Mouse (Mus musculus) stomach, embryonic 15.5 days (tissue): ENCODE measurements around the gene Plekhm3. TPM values are rescaled to one million over a fixed set of nuclear protein-coding genes. Genes with fewer than 3 reads are reported as not detected.
"Not testable (repeated sequence)": the region's sequence is repeated elsewhere in the genome, so short reads cannot be mapped to it uniquely, and the experiment has no call there.

Experiments
- ATAC-seq: fragments of 200-750 bp; cut with Nextera tagmentation; 2 replicates; pipeline ENCODE4 v1.8.0; 2017; ENCODE audit warnings: low read depth, moderate number of reproducible peaks, moderate TSS enrichment; ENCODE audit not compliant: insufficient read depth, low FRiP score
- H3K27ac ChIP-seq: fragments of 300-500 bp; sonication (generic); 2 replicates; pipeline ENCODE4 v1.5.1; 2015; ENCODE audit warnings: mild to moderate bottlenecking, inconsistent platforms
- H3K27me3 ChIP-seq: fragments of 300-500 bp; sonication (generic); replicated peaks from 2 replicates; pipeline ENCODE4 v1.6.1; 2015; ENCODE audit warnings: inconsistent platforms
- H3K36me3 ChIP-seq: fragments of 300-500 bp; sonication (generic); 2 replicates; pipeline ENCODE4 v1.6.1; 2015; ENCODE audit warnings: inconsistent platforms
- H3K4me1 ChIP-seq: fragments of 300-500 bp; sonication (generic); 2 replicates; pipeline ENCODE4 v1.6.1; 2015; ENCODE audit warnings: inconsistent platforms
- H3K4me2 ChIP-seq: fragments of 300-500 bp; sonication (generic); 2 replicates; pipeline ENCODE4 v1.6.1; 2015; ENCODE audit warnings: mild to moderate bottlenecking, inconsistent platforms
- H3K4me3 ChIP-seq: fragments of 300-500 bp; sonication (generic); replicated peaks from 2 replicates; pipeline ENCODE4 v1.5.1; 2015; ENCODE audit warnings: inconsistent platforms
- H3K9ac ChIP-seq: fragments of 300-500 bp; sonication (generic); 2 replicates; pipeline ENCODE4 v1.6.1; 2015; ENCODE audit warnings: inconsistent platforms
- H3K9me3 ChIP-seq: fragments of 300-500 bp; sonication (generic); 2 replicates; pipeline ENCODE4 v1.6.1; 2016; ENCODE audit warnings: inconsistent platforms
- WGBS: fragments of 180-500 bp; shearing (Covaris S2); methylation state at CpG from one replicate; pipeline ENCODE4 v1.1.7; 2015; 5-methylcytosine and 5-hydroxymethylcytosine counted together
- polyA plus RNA-seq: library from polyadenylated mRNA; unstranded; fragments of >200 nt; fragmentation: Nextera tagmentation; extraction: Ambion mirVana; gene quantifications from 2 replicates; pipeline ENCODE4 v1.2.1, GENCODE M21; 2015

The Plekhm3 gene
- polyA plus RNA-seq = 5.7 and 7.4 TPM in 2 replicates

DNA sequence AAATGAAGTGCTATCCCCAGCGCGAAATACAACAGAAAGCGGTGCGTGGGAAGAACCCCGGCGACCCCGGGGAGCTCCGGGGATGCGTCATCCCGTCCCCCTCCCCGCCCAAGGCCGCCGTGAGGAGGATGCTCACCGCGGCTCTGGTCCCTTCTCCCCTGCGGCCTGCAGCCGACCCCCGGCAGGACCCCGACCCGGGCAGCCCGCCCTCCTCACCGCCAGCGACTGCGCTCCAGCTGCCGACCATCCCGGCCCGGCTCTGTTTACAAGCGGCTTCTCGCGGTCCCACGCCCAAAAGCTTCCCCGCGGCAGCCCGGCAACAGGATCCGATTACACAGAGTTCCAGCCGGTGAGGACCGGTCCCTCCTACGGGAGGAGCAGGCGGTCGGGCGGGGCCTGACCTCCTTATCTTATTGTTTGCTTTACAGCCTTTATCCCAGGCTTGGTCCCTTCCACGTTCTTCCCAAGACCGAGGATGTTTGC, at the start of gene Plekhm3:
Plekhm3 (minus strand) TSS at position 346 of the 483 bp plus-strand sequence.
- peaks cover 4% of the 10 kb centered on the region for H3K4me1 ChIP-seq
- H3K27me3 ChIP-seq = no peaks in the 10 kb centered on the region
- under 1% methylated on average over 43 of the region's 43 CpGs for WGBS
- H3K36me3 ChIP-seq = no peaks in the 10 kb centered on the region
- H3K27ac ChIP-seq = peak within 1 kb of the TSS; percentile 51; the same call in 1 of the 2 replicates
- peak within 1 kb of the TSS; percentile 65 for H3K4me2 ChIP-seq
- peak; percentile 86; the same call in 1 of the 2 replicates for ATAC-seq
- peak within 1 kb of the TSS; percentile 74; the same call in 1 of the 2 replicates for H3K9ac ChIP-seq
- no peaks in the 10 kb centered on the region for H3K9me3 ChIP-seq
- H3K4me3 ChIP-seq = peak within 1 kb of the TSS; percentile 91

DNA sequence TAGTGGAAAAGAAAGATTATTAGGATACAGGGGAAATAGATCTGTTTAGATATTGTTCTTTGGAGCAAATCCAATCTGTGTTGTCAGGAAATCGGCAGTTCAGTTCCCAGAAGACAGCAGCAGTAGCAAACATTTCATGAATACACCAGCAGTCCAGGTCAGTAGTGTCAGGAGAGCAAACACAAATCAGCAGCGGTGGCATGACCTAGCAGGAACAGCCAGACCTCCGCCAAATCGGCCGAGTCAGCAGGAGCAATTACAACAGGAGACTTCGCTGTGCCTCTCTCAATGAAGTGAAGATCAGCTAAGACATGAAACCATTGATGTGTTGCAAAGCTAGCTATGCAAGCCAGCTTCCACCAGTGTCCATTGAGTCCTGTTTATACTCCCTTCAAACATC, 49.0 kb upstream of the Plekhm3 start:
- WGBS = 77% methylated on average over 6 of the region's 6 CpGs
- H3K4me2 ChIP-seq = no peak overlapping the region
- H3K36me3 ChIP-seq = no peaks in the 10 kb centered on the region

GRCm38 (mm10) chr1:65004526-65004925, 47.9 kb upstream of the Plekhm3 start:
- Histone ChIP-seq H3K4me3 (no peak overlapping the region), H3K9me3 (no peaks in the 10 kb centered on the region), H3K9ac (no peak overlapping the region), H3K36me3 (no peaks in the 10 kb centered on the region), H3K27ac (no peak overlapping the region), H3K27me3 (no peaks in the 10 kb centered on the region), H3K4me2 (no peak overlapping the region), H3K4me1 (no peaks in the 10 kb centered on the region)
- no peak for ATAC-seq
- WGBS = 70% methylated on average over 4 of the region's 4 CpGs

More for the DNA sequence above, 49.0 kb upstream of the Plekhm3 start:
- no peaks in the 10 kb centered on the region for H3K27me3 ChIP-seq
- no peak for ATAC-seq
- H3K4me3 ChIP-seq = no peak overlapping the region
- H3K9ac ChIP-seq = no peak overlapping the region
- no peaks in the 10 kb centered on the region for H3K4me1 ChIP-seq
- no peaks in the 10 kb centered on the region for H3K9me3 ChIP-seq
- no peak overlapping the region for H3K27ac ChIP-seq

DNA sequence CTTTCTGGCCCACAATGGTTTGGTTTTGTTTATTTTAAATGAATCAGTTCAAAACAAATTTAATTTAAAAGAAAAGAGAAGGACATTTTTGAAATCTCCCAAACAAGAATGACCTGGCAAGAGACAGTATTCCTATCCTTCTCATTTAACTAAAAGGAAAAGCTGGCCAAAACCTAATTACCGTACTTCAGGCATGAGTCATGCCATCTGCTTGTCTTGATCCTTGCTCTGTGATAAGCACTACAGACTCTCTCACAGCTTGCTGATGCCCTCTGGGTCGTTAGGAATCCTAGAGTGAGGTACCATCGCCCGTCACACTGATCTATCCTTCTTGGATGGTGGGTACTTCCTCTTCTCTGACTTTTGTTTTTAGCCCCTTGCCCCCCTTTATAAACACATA, 36.6 kb upstream of the Plekhm3 start:
- Histone ChIP-seq H3K9me3 (no peaks in the 10 kb centered on the region), H3K4me1 (no peaks in the 10 kb centered on the region), H3K36me3 (no peaks in the 10 kb centered on the region), H3K4me2 (no peak overlapping the region), H3K27ac (no peak overlapping the region), H3K9ac (no peak overlapping the region), H3K4me3 (no peak overlapping the region), H3K27me3 (no peaks in the 10 kb centered on the region)
- 64% methylated on average over 4 of the region's 4 CpGs for WGBS
- no peak for ATAC-seq

DNA sequence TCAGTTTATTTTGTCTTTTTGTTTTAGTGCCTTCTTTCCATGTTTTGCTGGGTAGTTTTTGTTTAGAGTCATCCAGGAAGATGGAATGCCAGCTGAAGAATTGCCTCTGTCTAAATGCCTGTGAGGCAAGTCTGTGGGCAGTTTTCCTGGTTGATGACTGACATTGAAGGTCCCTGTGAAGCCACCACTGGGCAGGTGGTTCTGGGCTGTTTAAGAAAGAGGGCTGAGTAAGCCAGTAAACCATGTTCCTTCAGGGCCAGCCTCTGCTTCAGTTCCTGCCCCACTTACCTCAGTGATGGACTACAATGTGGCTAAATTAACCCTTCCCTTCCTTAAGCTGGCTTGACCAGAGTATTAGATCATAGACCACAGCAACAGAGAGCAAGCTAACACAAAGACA, 31.6 kb upstream of the Plekhm3 start:
- H3K27me3 ChIP-seq = no peaks in the 10 kb centered on the region
- no peak for ATAC-seq

GRCm38 (mm10) chr1:64986120-64986519, 29.5 kb upstream of the Plekhm3 start:
- H3K27me3 ChIP-seq = no peaks in the 10 kb centered on the region
- ATAC-seq = no peak
- WGBS = 40% methylated on average over 7 of the region's 7 CpGs

More for the DNA sequence above, 31.6 kb upstream of the Plekhm3 start:
- Histone ChIP-seq H3K9me3 (no peaks in the 10 kb centered on the region), H3K9ac (no peak overlapping the region), H3K4me1 (no peaks in the 10 kb centered on the region), H3K4me2 (no peak overlapping the region), H3K27ac (no peak overlapping the region), H3K36me3 (no peaks in the 10 kb centered on the region), H3K4me3 (no peak overlapping the region)

GRCm38 (mm10) chr1:64983247-64983646, 26.6 kb upstream of the Plekhm3 start:
- no peak overlapping the region for H3K27ac ChIP-seq

More at GRCm38 (mm10) chr1:64986120-64986519, 29.5 kb upstream of the Plekhm3 start:
- no peak overlapping the region for H3K4me3 ChIP-seq
- H3K4me2 ChIP-seq = no peak overlapping the region
- no peak overlapping the region for H3K9ac ChIP-seq
- no peak overlapping the region for H3K27ac ChIP-seq
- no peaks in the 10 kb centered on the region for H3K9me3 ChIP-seq
- H3K36me3 ChIP-seq = no peaks in the 10 kb centered on the region
- H3K4me1 ChIP-seq = no peaks in the 10 kb centered on the region

DNA sequence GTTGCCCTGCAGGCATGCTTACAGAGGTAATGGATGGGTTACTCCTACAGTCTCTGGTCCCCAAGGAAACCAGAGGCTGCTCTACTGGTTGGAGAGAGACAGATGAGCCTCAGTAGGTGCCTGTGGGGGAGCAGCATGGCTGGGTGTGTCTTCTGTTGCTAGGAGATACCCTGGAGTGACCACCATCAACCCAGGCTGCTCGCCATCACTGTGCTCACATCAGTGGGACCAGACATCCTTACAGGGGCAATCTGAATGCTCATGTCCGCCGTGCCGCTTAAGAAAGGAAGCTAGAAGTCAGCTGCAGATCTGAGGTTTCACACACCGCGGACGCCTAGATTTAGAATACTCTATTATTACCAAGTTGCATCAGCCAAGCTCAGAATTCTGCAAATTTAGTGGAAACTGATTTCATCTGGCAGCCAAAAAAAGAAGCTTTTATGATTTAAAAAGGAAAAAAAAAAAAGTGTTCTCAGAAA, 21.7 kb upstream of the Plekhm3 start:
- Histone ChIP-seq H3K27me3 (no peaks in the 10 kb centered on the region), H3K9me3 (no peaks in the 10 kb centered on the region), H3K4me1 (no peaks in the 10 kb centered on the region), H3K4me2 (no peak overlapping the region), H3K4me3 (no peak overlapping the region), H3K9ac (no peak overlapping the region), H3K36me3 (no peaks in the 10 kb centered on the region), H3K27ac (no peak overlapping the region)
- WGBS = 68% methylated on average over 7 of the region's 7 CpGs
- no peak for ATAC-seq

More at GRCm38 (mm10) chr1:64983247-64983646, 26.6 kb upstream of the Plekhm3 start:
- Histone ChIP-seq H3K9me3 (no peaks in the 10 kb centered on the region), H3K27me3 (no peaks in the 10 kb centered on the region), H3K4me1 (no peaks in the 10 kb centered on the region), H3K36me3 (no peaks in the 10 kb centered on the region), H3K4me2 (no peak overlapping the region), H3K9ac (no peak overlapping the region), H3K4me3 (no peak overlapping the region)
- WGBS = 66% methylated on average over 3 of the region's 3 CpGs
- no peak for ATAC-seq

DNA sequence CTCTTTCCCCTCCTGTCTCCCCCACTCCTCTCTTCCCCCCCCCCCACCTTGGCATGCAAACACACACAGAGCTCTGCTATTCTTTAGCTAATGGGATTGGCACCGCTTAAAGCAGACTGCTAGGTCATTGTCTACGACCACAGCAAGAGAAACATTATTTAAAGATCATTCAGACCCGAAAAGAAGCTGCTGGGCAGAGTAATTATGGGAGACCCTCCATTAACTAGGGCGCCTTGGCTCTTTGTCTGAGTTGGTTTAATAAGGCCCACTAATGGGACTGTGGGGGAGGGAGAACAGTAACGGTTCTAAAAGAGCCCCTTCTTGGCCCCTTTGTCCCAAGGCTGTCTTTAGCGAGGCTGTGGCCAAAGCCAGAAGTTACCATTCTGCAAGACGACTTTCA, 18.7 kb upstream of the Plekhm3 start:
- Histone ChIP-seq H3K9me3 (no peaks in the 10 kb centered on the region), H3K4me2 (no peak overlapping the region), H3K27me3 (no peaks in the 10 kb centered on the region), H3K27ac (no peak overlapping the region), H3K9ac (no peak overlapping the region), H3K36me3 (no peaks in the 10 kb centered on the region), H3K4me1 (no peaks in the 10 kb centered on the region), H3K4me3 (no peak overlapping the region)
- ATAC-seq = no peak
- WGBS = 46% methylated on average over 7 of the region's 7 CpGs

GRCm38 (mm10) chr1:64970685-64971084, 14.1 kb upstream of the Plekhm3 start:
- WGBS = 63% methylated on average over 5 of the region's 5 CpGs
- Histone ChIP-seq H3K4me3 (no peak overlapping the region), H3K27ac (no peak overlapping the region), H3K4me1 (no peaks in the 10 kb centered on the region), H3K36me3 (no peaks in the 10 kb centered on the region), H3K9ac (no peak overlapping the region), H3K4me2 (no peak overlapping the region), H3K9me3 (no peaks in the 10 kb centered on the region), H3K27me3 (no peaks in the 10 kb centered on the region)
- ATAC-seq = no peak

DNA sequence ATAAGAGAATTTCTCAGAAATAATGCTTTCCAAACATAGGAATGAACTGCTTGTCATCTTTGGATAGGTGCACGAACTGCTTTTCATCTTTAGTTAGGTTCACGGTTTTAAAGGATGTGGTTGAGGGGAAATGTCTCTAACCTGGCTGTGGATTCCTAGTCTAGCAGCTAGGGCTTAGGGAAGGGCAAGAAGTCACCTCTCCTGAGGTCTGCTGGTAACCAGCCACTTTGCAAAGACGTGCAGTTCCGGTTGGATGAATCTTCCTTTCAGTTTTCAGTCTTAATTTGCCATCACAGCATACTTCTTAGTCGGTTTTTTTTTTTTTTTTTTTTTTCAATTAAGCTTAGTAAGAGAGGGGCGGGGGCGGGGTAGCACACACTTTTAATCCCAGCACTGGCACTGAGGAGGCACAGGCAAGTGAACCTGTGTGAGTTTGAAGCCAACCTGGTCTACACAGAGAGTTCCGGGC, 431 bp upstream of the Plekhm3 start:
- Histone ChIP-seq H3K27ac (peak overlapping the region; percentile 51; the same call in 1 of the 2 replicates), H3K27me3 (no peaks in the 10 kb centered on the region), H3K9ac (no peak overlapping the region; the same call in 1 of the 2 replicates), H3K4me1 (peaks cover 4% of the 10 kb centered on the region), H3K4me2 (peak overlapping the region; percentile 65), H3K9me3 (no peaks in the 10 kb centered on the region), H3K36me3 (no peaks in the 10 kb centered on the region), H3K4me3 (peak overlapping the region; percentile 91)
- no peak for ATAC-seq
- WGBS = 46% methylated on average over 8 of the region's 8 CpGs

DNA sequence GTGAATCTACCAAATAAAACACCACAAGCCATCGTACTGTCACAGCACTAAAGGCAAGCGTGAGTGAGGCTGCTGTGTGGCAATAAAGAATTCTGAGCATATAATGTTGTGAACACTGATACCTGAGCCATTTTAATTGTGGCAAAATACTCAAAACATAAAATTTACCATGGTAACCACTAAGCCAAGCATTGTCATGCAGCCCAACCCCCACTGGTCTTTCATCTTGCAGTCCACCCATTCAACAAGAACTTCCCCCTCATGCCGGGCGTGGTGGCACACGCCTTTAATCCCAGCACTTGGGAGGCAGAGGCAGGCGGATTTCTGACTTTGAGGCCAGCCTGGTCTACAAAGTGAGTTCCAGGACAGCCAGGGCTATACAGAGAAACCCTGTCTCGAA, 1.8 kb downstream of the Plekhm3 start:
- not testable (repeated sequence) for H3K27ac ChIP-seq, H3K9me3 ChIP-seq, H3K27me3 ChIP-seq, H3K4me2 ChIP-seq, H3K36me3 ChIP-seq, H3K9ac ChIP-seq, H3K4me3 ChIP-seq, H3K4me1 ChIP-seq, ATAC-seq
- WGBS = 87% methylated on average over 7 of the region's 7 CpGs
